Mouse (Mus musculus): ENCODE data around the gene Casq1. TPM values are rescaled to one million over a fixed set of nuclear protein-coding genes. Genes with fewer than 3 reads are reported as not detected.

The Casq1 gene
- polyA plus RNA-seq, 1 experiment from 2014 or later, result 1.1 TPM

DNA sequence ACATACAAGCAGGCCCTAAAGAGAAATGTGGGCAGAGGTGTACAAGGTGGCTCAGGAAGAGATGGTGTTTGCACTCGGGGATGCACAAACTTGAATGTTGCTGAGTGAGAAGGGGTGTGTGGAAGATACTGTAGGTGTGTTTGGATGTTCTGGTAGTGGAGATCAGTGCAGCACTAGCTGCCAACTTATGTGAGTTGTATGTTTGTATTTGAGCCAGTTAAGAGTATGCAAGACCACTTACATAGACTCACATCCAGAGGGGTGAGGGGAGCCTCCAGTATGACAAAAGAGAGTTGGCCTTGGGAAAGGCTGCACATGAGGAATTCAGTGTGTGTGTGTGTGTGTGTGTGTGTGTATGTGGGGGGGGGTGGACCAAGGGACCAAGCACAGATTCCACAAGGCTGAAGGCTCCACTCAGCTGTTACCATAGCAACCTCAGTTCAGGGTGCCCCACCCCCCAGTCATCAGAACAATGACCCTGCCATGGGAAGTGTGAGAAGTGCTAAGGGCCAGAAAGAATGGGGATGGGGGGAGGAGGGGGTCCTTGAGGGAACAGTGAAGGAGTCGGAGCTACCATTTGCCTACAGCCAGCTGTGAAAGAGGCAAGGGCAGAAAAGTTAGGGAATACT is 16.7 kb downstream of the Casq1 start:
- peaks cover 20% of the 10 kb centered on the region for H3K36me3 ChIP-seq (ENCODE audit: control insufficient read depth, insufficient read depth, low read length)
- 8% methylated on average over 2 of the region's 2 CpGs for WGBS
- peak overlapping the region; percentile 93 for H3K9ac ChIP-seq (ENCODE audit: low read length)
- no peaks in the 10 kb centered on the region for H3K9me3 ChIP-seq (ENCODE audit: control insufficient read depth, low read length)
- H3K4me2 ChIP-seq (ENCODE audit: low read depth, low read length, severe bottlenecking), result peak overlapping the region; percentile 59
- H3K27me3 ChIP-seq (ENCODE audit: control insufficient read depth, insufficient read depth, low read length), result no peaks in the 10 kb centered on the region
- H3K4me1 ChIP-seq (replicated peaks; ENCODE audit: control insufficient read depth, insufficient read depth, low read length), result peaks cover 54% of the 10 kb centered on the region
- H3K27ac ChIP-seq (ENCODE audit: low read depth, low read length), result peak overlapping the region; percentile 95
- peak overlapping the region; percentile 85; the same call in 1 of the 2 replicates for H3K4me3 ChIP-seq (ENCODE audit: low read depth, low read length)
- DNase-seq (ENCODE audit: low spot score), result peak; percentile 93
- peak; percentile 70 for ATAC-seq (replicated peaks; ENCODE audit: low FRiP score)

DNA sequence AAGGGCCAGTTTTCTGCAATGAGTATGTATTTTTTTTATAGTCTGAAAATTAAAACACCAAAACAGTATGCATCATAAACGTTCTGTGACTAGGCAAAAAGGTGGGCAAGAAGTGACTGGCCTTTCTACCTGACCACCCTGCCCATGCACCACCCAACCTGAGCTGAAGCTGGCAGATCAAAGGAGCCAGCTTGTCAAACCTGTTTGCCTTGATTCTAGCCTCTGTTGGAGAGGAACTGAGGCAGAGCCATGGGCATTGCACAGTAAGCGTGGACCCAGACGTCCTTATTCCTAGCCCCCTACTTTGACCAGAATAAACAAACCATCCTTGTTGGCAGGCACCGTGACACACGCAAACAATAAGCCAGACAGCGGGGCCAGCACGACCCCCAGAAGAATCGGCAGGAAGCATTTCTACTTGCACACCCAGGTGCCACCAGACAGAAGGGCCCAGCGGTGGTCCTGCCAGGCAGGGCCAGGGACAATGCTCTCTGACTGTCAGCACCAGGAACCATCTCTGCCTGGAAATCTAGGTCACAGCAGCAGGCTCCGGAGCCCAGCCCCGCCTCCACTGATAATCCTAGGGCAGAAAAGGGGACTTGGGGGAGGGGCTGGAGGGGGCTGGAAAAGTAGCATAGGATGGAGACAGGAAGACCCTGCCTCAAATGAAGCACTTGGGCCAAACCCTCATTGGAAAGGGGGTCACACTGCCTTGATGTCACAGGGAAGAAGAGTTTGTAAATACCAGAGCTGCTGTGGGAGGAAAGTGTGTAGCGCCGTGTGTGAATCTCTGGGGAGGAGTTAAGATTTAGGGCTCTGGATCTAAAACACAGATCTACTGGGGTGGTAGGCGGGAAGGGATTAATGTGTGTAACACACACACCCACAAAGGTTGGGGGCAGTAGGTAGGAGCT is 17.4 kb downstream of the Casq1 start:
- peak overlapping the region; percentile 95 for H3K27ac ChIP-seq (ENCODE audit: low read depth, low read length)
- peak overlapping the region; percentile 63 for H3K9ac ChIP-seq (ENCODE audit: low read length)
- WGBS, result 8% methylated on average over 14 of the region's 14 CpGs
- H3K9me3 ChIP-seq (ENCODE audit: control insufficient read depth, low read length), result no peaks in the 10 kb centered on the region
- H3K4me2 ChIP-seq (ENCODE audit: low read depth, low read length, severe bottlenecking), result peak overlapping the region; percentile 59
- peak overlapping the region; percentile 26 for H3K4me3 ChIP-seq (ENCODE audit: low read depth, low read length)
- ATAC-seq (replicated peaks; ENCODE audit: low FRiP score), result peak; percentile 13
- peaks cover 23% of the 10 kb centered on the region for H3K36me3 ChIP-seq (ENCODE audit: control insufficient read depth, insufficient read depth, low read length)
- H3K27me3 ChIP-seq (ENCODE audit: control insufficient read depth, insufficient read depth, low read length), result no peaks in the 10 kb centered on the region
- DNase-seq (ENCODE audit: low spot score), result peak; percentile 78
- peaks cover 52% of the 10 kb centered on the region for H3K4me1 ChIP-seq (replicated peaks; ENCODE audit: control insufficient read depth, insufficient read depth, low read length)

DNA sequence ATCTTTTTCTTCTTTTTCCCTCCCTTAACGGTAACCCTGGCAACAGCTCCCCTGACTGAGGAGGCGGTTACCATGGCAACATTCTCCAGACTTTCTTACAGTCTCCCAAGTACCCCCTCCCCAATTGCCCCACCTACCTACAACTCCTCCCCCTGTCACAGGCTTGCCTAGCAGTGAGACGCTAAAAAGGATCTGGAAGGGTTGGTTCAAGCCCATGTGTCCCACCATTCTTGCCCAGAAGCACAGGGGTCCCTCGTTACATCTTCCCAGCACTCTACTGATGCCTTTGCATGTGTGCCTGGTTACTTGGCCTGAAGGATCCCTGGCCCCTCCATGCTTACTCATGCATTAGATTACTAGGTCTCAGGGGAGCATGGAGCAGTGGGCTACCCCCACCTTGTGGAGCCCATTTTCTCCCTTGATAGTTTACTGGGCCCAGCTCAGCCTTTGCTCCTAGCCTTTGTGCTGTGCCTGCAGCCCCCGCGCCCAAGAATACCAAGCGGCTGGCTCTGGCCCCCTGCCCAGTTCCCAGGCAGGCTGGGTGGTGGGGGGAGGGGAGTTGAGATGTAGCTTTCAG is 18.7 kb downstream of the Casq1 start:
- peak; percentile 77 for DNase-seq (ENCODE audit: low spot score)
- Histone ChIP-seq H3K9me3 (ENCODE audit: control insufficient read depth, low read length) (no peaks in the 10 kb centered on the region), H3K4me2 (ENCODE audit: low read depth, low read length, severe bottlenecking) (peak overlapping the region; percentile 59; the same call in 1 of the 2 replicates), H3K4me3 (ENCODE audit: low read depth, low read length) (peak overlapping the region; percentile 1; the same call in 1 of the 2 replicates), H3K36me3 (ENCODE audit: control insufficient read depth, insufficient read depth, low read length) (peaks cover 23% of the 10 kb centered on the region), H3K27me3 (ENCODE audit: control insufficient read depth, insufficient read depth, low read length) (no peaks in the 10 kb centered on the region), H3K27ac (ENCODE audit: low read depth, low read length) (peak overlapping the region; percentile 95), H3K9ac (ENCODE audit: low read length) (peak overlapping the region; percentile 24), H3K4me1 (replicated peaks; ENCODE audit: control insufficient read depth, insufficient read depth, low read length) (peaks cover 47% of the 10 kb centered on the region)
- WGBS, result 10% methylated on average over 7 of the region's 7 CpGs
- peak; percentile 59 for ATAC-seq (replicated peaks; ENCODE audit: low FRiP score)

DNA sequence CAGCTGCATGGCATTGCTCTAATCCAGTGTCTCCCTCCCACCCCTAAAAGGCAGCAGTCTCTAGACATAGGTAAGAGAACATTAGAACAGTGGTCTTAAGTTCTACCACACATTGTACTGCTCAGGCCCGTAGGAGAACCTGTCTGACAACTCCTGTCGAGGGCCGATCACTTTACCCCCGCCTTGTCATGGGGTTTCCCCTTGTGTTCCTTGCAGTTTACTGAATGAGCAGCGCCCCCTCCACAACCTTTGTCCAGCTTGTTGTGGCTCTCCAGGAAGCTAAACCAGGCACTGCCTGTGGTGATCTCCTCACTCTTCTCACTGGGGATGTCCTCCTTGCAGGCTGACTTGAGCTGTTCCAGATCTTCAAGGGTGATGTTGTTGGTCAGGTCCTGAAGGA is 19.5 kb downstream of the Casq1 start:
- Histone ChIP-seq H3K27me3 (ENCODE audit: control insufficient read depth, insufficient read depth, low read length) (no peaks in the 10 kb centered on the region), H3K27ac (ENCODE audit: low read depth, low read length) (peak overlapping the region; percentile 95), H3K4me1 (replicated peaks; ENCODE audit: control insufficient read depth, insufficient read depth, low read length) (peaks cover 45% of the 10 kb centered on the region), H3K4me3 (ENCODE audit: low read depth, low read length) (no peak overlapping the region), H3K9ac (ENCODE audit: low read length) (peak overlapping the region; percentile 35; the same call in 1 of the 2 replicates), H3K36me3 (ENCODE audit: control insufficient read depth, insufficient read depth, low read length) (peaks cover 23% of the 10 kb centered on the region), H3K9me3 (ENCODE audit: control insufficient read depth, low read length) (no peaks in the 10 kb centered on the region), H3K4me2 (ENCODE audit: low read depth, low read length, severe bottlenecking) (peak overlapping the region; percentile 29; the same call in 1 of the 2 replicates)
- DNase-seq (ENCODE audit: low spot score), result no peak
- WGBS, result 76% methylated on average over 5 of the region's 5 CpGs
- ATAC-seq (replicated peaks; ENCODE audit: low FRiP score), result no peak

DNA sequence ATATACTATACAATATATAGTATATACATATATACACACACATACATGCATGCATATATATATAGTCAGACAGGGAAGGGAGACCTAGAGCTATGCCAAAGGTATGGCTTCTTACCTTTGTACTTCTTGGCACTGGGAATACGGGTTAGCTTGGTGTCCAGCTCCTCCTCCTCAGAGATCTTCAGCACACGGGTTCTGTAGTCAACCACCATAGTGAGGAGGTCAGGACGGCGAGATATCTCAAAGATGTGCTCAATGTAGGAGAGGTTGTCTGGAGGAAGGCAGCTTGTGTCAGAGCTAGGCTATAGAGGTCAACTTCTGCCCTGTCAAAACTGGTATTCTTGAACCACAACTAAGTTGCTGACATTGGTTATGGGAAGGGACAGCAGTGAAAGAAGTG is 20.7 kb downstream of the Casq1 start:
- ATAC-seq (replicated peaks; ENCODE audit: low FRiP score), result no peak
- H3K9ac ChIP-seq (ENCODE audit: low read length), result no peak overlapping the region
- peaks cover 25% of the 10 kb centered on the region for H3K36me3 ChIP-seq (ENCODE audit: control insufficient read depth, insufficient read depth, low read length)
- no peak overlapping the region for H3K27ac ChIP-seq (ENCODE audit: low read depth, low read length)
- no peak overlapping the region for H3K4me3 ChIP-seq (ENCODE audit: low read depth, low read length)
- H3K4me2 ChIP-seq (ENCODE audit: low read depth, low read length, severe bottlenecking), result no peak overlapping the region
- no peaks in the 10 kb centered on the region for H3K9me3 ChIP-seq (ENCODE audit: control insufficient read depth, low read length)
- no peak for DNase-seq (ENCODE audit: low spot score)
- H3K4me1 ChIP-seq (replicated peaks; ENCODE audit: control insufficient read depth, insufficient read depth, low read length), result peaks cover 40% of the 10 kb centered on the region
- WGBS, result 96% methylated on average over 4 of the region's 4 CpGs
- no peaks in the 10 kb centered on the region for H3K27me3 ChIP-seq (ENCODE audit: control insufficient read depth, insufficient read depth, low read length)

DNA sequence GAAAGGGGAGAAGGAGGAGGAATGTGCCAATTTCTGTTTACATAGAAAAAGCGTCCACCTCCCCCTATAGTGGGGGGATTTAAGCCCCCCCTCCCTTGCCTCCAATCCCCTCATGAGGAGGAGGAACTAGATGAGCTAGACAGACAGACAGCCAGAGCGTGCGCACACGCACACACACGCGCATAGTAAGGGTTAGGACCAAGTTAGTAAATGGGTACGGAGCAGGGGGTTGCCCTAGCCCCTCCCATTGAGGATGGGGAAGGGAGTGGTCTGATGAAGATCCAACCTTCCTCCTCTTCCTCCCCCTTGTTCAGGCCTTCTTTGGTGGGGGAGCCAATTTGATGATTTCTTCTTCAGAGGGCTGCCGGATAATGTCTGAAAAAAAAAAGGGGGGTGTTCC is 21.4 kb downstream of the Casq1 start:
- Histone ChIP-seq H3K27me3 (ENCODE audit: control insufficient read depth, insufficient read depth, low read length) (no peaks in the 10 kb centered on the region), H3K36me3 (ENCODE audit: control insufficient read depth, insufficient read depth, low read length) (peaks cover 25% of the 10 kb centered on the region), H3K9me3 (ENCODE audit: control insufficient read depth, low read length) (no peaks in the 10 kb centered on the region), H3K4me1 (replicated peaks; ENCODE audit: control insufficient read depth, insufficient read depth, low read length) (peaks cover 33% of the 10 kb centered on the region), H3K9ac (ENCODE audit: low read length) (no peak overlapping the region), H3K27ac (ENCODE audit: low read depth, low read length) (no peak overlapping the region), H3K4me3 (ENCODE audit: low read depth, low read length) (no peak overlapping the region), H3K4me2 (ENCODE audit: low read depth, low read length, severe bottlenecking) (no peak overlapping the region)
- ATAC-seq (replicated peaks; ENCODE audit: low FRiP score) (no peak), DNase-seq (ENCODE audit: low spot score) (no peak)
- WGBS, result 90% methylated on average over 8 of the region's 8 CpGs

DNA sequence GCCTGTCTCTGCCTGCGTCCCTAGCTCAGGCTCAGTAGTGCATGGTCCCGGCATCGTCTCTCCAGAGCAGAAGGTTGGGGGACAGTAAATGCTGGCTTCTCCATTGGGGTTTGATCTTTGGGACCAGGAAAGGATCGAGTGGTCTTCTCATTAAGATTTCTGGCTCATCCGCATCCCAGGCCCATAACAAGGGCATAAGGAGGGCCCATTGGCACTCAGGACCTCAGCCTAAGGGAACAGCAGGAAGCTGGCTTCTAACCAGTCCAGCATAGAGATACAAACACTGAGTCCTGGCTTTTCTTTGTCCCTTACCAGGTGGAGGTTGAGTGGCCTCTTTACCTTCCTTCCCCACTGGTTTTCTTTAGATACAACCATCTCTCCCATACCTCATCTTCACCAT is 21.8 kb downstream of the Casq1 start:
- Histone ChIP-seq H3K36me3 (ENCODE audit: control insufficient read depth, insufficient read depth, low read length) (peaks cover 25% of the 10 kb centered on the region), H3K4me1 (replicated peaks; ENCODE audit: control insufficient read depth, insufficient read depth, low read length) (peaks cover 30% of the 10 kb centered on the region), H3K27me3 (ENCODE audit: control insufficient read depth, insufficient read depth, low read length) (no peaks in the 10 kb centered on the region), H3K9me3 (ENCODE audit: control insufficient read depth, low read length) (no peaks in the 10 kb centered on the region), H3K27ac (ENCODE audit: low read depth, low read length) (no peak overlapping the region), H3K4me2 (ENCODE audit: low read depth, low read length, severe bottlenecking) (no peak overlapping the region), H3K4me3 (ENCODE audit: low read depth, low read length) (no peak overlapping the region), H3K9ac (ENCODE audit: low read length) (no peak overlapping the region)
- DNase-seq (ENCODE audit: low spot score), result no peak
- 86% methylated on average over 5 of the region's 5 CpGs for WGBS
- ATAC-seq (replicated peaks; ENCODE audit: low FRiP score), result no peak

DNA sequence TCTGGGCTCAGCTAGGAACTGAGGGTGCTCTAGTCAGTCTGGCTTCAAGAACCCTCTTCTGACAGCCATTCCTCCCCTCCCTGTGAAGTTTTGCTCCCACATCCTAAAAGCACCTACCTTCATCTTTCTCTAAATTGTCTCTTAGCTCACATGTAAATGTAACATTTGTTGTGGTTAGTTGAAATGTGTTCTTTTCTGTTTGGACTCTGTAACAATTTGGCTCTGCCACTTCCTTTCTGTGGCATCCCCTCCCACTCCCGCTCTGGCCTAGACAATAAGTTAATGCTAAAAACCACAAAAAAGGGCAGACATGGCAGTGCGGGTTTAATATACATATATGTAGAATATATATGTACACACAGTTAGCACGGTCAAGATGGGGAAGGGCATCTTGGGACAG is 22.5 kb downstream of the Casq1 start:
- Histone ChIP-seq H3K36me3 (ENCODE audit: control insufficient read depth, insufficient read depth, low read length) (peaks cover 25% of the 10 kb centered on the region), H3K4me3 (ENCODE audit: low read depth, low read length) (no peak overlapping the region), H3K4me2 (ENCODE audit: low read depth, low read length, severe bottlenecking) (no peak overlapping the region), H3K27me3 (ENCODE audit: control insufficient read depth, insufficient read depth, low read length) (no peaks in the 10 kb centered on the region), H3K27ac (ENCODE audit: low read depth, low read length) (0 out of 2 replicates have a peak overlapping the region, but pooled peaks have one; percentile 10), H3K4me1 (replicated peaks; ENCODE audit: control insufficient read depth, insufficient read depth, low read length) (peaks cover 23% of the 10 kb centered on the region), H3K9me3 (ENCODE audit: control insufficient read depth, low read length) (no peaks in the 10 kb centered on the region), H3K9ac (ENCODE audit: low read length) (no peak overlapping the region)
- DNase-seq (ENCODE audit: low spot score), result no peak
- 88% methylated on average over 3 of the region's 3 CpGs for WGBS
- ATAC-seq (replicated peaks; ENCODE audit: low FRiP score), result no peak

Data from forebrain, embryonic 11.5 days (tissue).